Mouse (Mus musculus) neural tube, embryonic 12.5 days (tissue): ENCODE measurements around the gene Tmem108. TPM values are rescaled to one million over a fixed set of nuclear protein-coding genes. Genes with fewer than 3 reads are reported as not detected.

Source experiments
- ATAC-seq: fragments of 200-750 bp; cut with Nextera tagmentation; 2 replicates; pipeline ENCODE4 v1.8.0; 2017; ENCODE audit warnings: low read depth, mild to moderate bottlenecking, moderate TSS enrichment, moderate library complexity; ENCODE audit not compliant: low FRiP score
- H3K27ac ChIP-seq: fragments of 300-500 bp; sonication (generic); 2 replicates; pipeline ENCODE4 v1.5.1; 2016
- H3K27me3 ChIP-seq: fragments of 300-500 bp; sonication (generic); replicated peaks from 2 replicates; pipeline ENCODE4 v1.6.1; 2016; ENCODE audit warnings: mild to moderate bottlenecking
- H3K36me3 ChIP-seq: fragments of 300-500 bp; sonication (generic); 2 replicates; pipeline ENCODE4 v1.6.1; 2016; ENCODE audit warnings: mild to moderate bottlenecking
- H3K4me1 ChIP-seq: fragments of 300-500 bp; sonication (generic); 2 replicates; pipeline ENCODE4 v1.6.1; 2016
- H3K4me2 ChIP-seq: fragments of 300-500 bp; sonication (generic); replicated peaks from 2 replicates; pipeline ENCODE4 v1.6.1; 2016; ENCODE audit warnings: mild to moderate bottlenecking
- H3K4me3 ChIP-seq: fragments of 300-500 bp; sonication (generic); 2 replicates; pipeline ENCODE4 v1.5.1; 2016
- H3K9ac ChIP-seq: fragments of 300-500 bp; sonication (generic); 2 replicates; pipeline ENCODE4 v1.6.1; 2016; ENCODE audit warnings: mild to moderate bottlenecking
- H3K9me3 ChIP-seq: fragments of 300-500 bp; sonication (generic); 2 replicates; pipeline ENCODE4 v1.6.1; 2016; ENCODE audit warnings: mild to moderate bottlenecking
- WGBS: fragments of 180-500 bp; shearing (Covaris S2); methylation state at CpG from one replicate; pipeline ENCODE4 v1.1.7; 2016; 5-methylcytosine and 5-hydroxymethylcytosine counted together
- polyA plus RNA-seq: library from polyadenylated mRNA; unstranded; fragments of >200 nt; fragmentation: Nextera tagmentation; extraction: Ambion mirVana; gene quantifications from 2 replicates; pipeline ENCODE4 v1.2.1, GENCODE M21; 2016

Gene Tmem108
- 25.8 and 26.6 TPM in 2 replicates for polyA plus RNA-seq

GRCm38 (mm10) chr9:103761647-103762084, at the start of gene Tmem108:
TSS of gene Tmem108 (minus strand) at chr9:103761837.
- H3K4me2 ChIP-seq, result peak within 1 kb of the TSS; percentile 84
- H3K27me3 ChIP-seq, result peaks cover 14% of the 10 kb centered on the region; the same call in 1 of the 2 replicates

GRCm38 (mm10) chr9:103789029-103789428, 27.4 kb upstream of the Tmem108 start:
- no peaks in the 10 kb centered on the region for H3K36me3 ChIP-seq
- H3K27me3 ChIP-seq, result no peaks in the 10 kb centered on the region
- no peak overlapping the region for H3K4me3 ChIP-seq
- no peak for ATAC-seq
- no peaks in the 10 kb centered on the region for H3K4me1 ChIP-seq
- H3K9ac ChIP-seq, result no peak overlapping the region
- H3K9me3 ChIP-seq, result no peaks in the 10 kb centered on the region
- no peak overlapping the region for H3K27ac ChIP-seq
- H3K4me2 ChIP-seq, result no peak overlapping the region
- 71% methylated on average over 1 of the region's 1 CpGs for WGBS

More at GRCm38 (mm10) chr9:103761647-103762084, at the start of gene Tmem108:
- Histone ChIP-seq H3K4me1 (peaks cover 13% of the 10 kb centered on the region; the same call in 1 of the 2 replicates), H3K4me3 (peak within 1 kb of the TSS; percentile 65), H3K36me3 (no peaks in the 10 kb centered on the region), H3K9ac (peak within 1 kb of the TSS; percentile 79), H3K9me3 (no peaks in the 10 kb centered on the region), H3K27ac (0 out of 2 replicates have a peak within 1 kb of the TSS, but pooled peaks have one; percentile 2)
- under 1% methylated on average over 51 of the region's 51 CpGs for WGBS
- peak; percentile 98 for ATAC-seq

GRCm38 (mm10) chr9:103784156-103784555, 22.5 kb upstream of the Tmem108 start:
- no peaks in the 10 kb centered on the region for H3K36me3 ChIP-seq
- ATAC-seq, result no peak
- H3K27me3 ChIP-seq, result no peaks in the 10 kb centered on the region
- H3K4me1 ChIP-seq, result no peaks in the 10 kb centered on the region
- no peak overlapping the region for H3K9ac ChIP-seq
- WGBS, result 89% methylated on average over 4 of the region's 4 CpGs
- H3K9me3 ChIP-seq, result no peaks in the 10 kb centered on the region
- no peak overlapping the region for H3K4me2 ChIP-seq
- no peak overlapping the region for H3K4me3 ChIP-seq
- no peak overlapping the region for H3K27ac ChIP-seq

GRCm38 (mm10) chr9:103783276-103783675, 21.6 kb upstream of the Tmem108 start:
- no peak overlapping the region for H3K9ac ChIP-seq
- H3K27ac ChIP-seq, result no peak overlapping the region
- ATAC-seq, result no peak
- no peaks in the 10 kb centered on the region for H3K4me1 ChIP-seq
- H3K36me3 ChIP-seq, result no peaks in the 10 kb centered on the region
- no peak overlapping the region for H3K4me2 ChIP-seq
- WGBS, result 88% methylated on average over 16 of the region's 16 CpGs
- H3K4me3 ChIP-seq, result no peak overlapping the region
- no peaks in the 10 kb centered on the region for H3K27me3 ChIP-seq
- no peaks in the 10 kb centered on the region for H3K9me3 ChIP-seq

GRCm38 (mm10) chr9:103782306-103782705, 20.7 kb upstream of the Tmem108 start:
- Histone ChIP-seq H3K4me1 (no peaks in the 10 kb centered on the region), H3K36me3 (no peaks in the 10 kb centered on the region), H3K4me3 (no peak overlapping the region), H3K4me2 (no peak overlapping the region), H3K27me3 (no peaks in the 10 kb centered on the region), H3K9me3 (no peaks in the 10 kb centered on the region), H3K27ac (no peak overlapping the region), H3K9ac (no peak overlapping the region)
- ATAC-seq, result no peak
- 88% methylated on average over 7 of the region's 7 CpGs for WGBS

GRCm38 (mm10) chr9:103781407-103781806, 19.8 kb upstream of the Tmem108 start:
- no peak for ATAC-seq
- no peaks in the 10 kb centered on the region for H3K4me1 ChIP-seq
- H3K4me2 ChIP-seq, result no peak overlapping the region
- no peak overlapping the region for H3K9ac ChIP-seq
- WGBS, result 81% methylated on average over 7 of the region's 7 CpGs
- no peak overlapping the region for H3K4me3 ChIP-seq
- H3K36me3 ChIP-seq, result no peaks in the 10 kb centered on the region
- H3K27me3 ChIP-seq, result no peaks in the 10 kb centered on the region
- no peaks in the 10 kb centered on the region for H3K9me3 ChIP-seq
- H3K27ac ChIP-seq, result no peak overlapping the region

- no peaks in the 10 kb centered on the region for H3K27me3 ChIP-seq
- no peak overlapping the region for H3K4me2 ChIP-seq
- H3K27ac ChIP-seq, result no peak overlapping the region
- no peak overlapping the region for H3K9ac ChIP-seq
- no peak overlapping the region for H3K4me3 ChIP-seq
- no peaks in the 10 kb centered on the region for H3K9me3 ChIP-seq
- no peaks in the 10 kb centered on the region for H3K4me1 ChIP-seq
- no peak for ATAC-seq
- no peaks in the 10 kb centered on the region for H3K36me3 ChIP-seq
- WGBS, result 88% methylated on average over 4 of the region's 4 CpGs
Measured at GRCm38 (mm10) chr9:103780598-103780997, 19.0 kb upstream of the Tmem108 start.

GRCm38 (mm10) chr9:103778185-103778584, 16.5 kb upstream of the Tmem108 start:
- Histone ChIP-seq H3K27me3 (no peaks in the 10 kb centered on the region), H3K4me1 (no peaks in the 10 kb centered on the region), H3K27ac (no peak overlapping the region), H3K9ac (no peak overlapping the region), H3K9me3 (no peaks in the 10 kb centered on the region), H3K4me2 (no peak overlapping the region), H3K36me3 (no peaks in the 10 kb centered on the region), H3K4me3 (no peak overlapping the region)
- WGBS, result 51% methylated on average over 1 of the region's 1 CpGs
- ATAC-seq, result no peak

- Histone ChIP-seq H3K4me3 (peak overlapping the region; percentile 65), H3K36me3 (no peaks in the 10 kb centered on the region), H3K27me3 (peaks cover 14% of the 10 kb centered on the region; the same call in 1 of the 2 replicates), H3K9me3 (no peaks in the 10 kb centered on the region), H3K4me1 (peaks cover 13% of the 10 kb centered on the region; the same call in 1 of the 2 replicates), H3K4me2 (peak overlapping the region; percentile 84), H3K9ac (peak overlapping the region; percentile 79), H3K27ac (0 out of 2 replicates have a peak overlapping the region, but pooled peaks have one; percentile 2)
- ATAC-seq, result peak; percentile 48
- under 1% methylated on average over 30 of the region's 30 CpGs for WGBS
Measured at GRCm38 (mm10) chr9:103761151-103761571, 476 bp downstream of the Tmem108 start.

GRCm38 (mm10) chr9:103760356-103760755, 1.3 kb downstream of the Tmem108 start:
- H3K9me3 ChIP-seq, result no peaks in the 10 kb centered on the region
- peaks cover 13% of the 10 kb centered on the region; the same call in 1 of the 2 replicates for H3K4me1 ChIP-seq
- peak overlapping the region; percentile 84 for H3K4me2 ChIP-seq
- H3K27ac ChIP-seq, result no peak overlapping the region
- peaks cover 14% of the 10 kb centered on the region; the same call in 1 of the 2 replicates for H3K27me3 ChIP-seq
- peak overlapping the region; percentile 65 for H3K4me3 ChIP-seq
- WGBS, result 35% methylated on average over 8 of the region's 8 CpGs
- H3K9ac ChIP-seq, result no peak overlapping the region
- no peaks in the 10 kb centered on the region for H3K36me3 ChIP-seq
- no peak for ATAC-seq

GRCm38 (mm10) chr9:103759829-103760228, 1.8 kb downstream of the Tmem108 start:
- WGBS, result 58% methylated on average over 9 of the region's 9 CpGs
- H3K4me2 ChIP-seq, result peak overlapping the region; percentile 47
- no peak overlapping the region for H3K4me3 ChIP-seq
- H3K27ac ChIP-seq, result no peak overlapping the region
- no peak overlapping the region for H3K9ac ChIP-seq
- no peaks in the 10 kb centered on the region for H3K36me3 ChIP-seq
- H3K9me3 ChIP-seq, result no peaks in the 10 kb centered on the region
- peaks cover 14% of the 10 kb centered on the region; the same call in 1 of the 2 replicates for H3K27me3 ChIP-seq
- H3K4me1 ChIP-seq, result peaks cover 13% of the 10 kb centered on the region; the same call in 1 of the 2 replicates
- no peak for ATAC-seq

- no peak overlapping the region for H3K9ac ChIP-seq
- H3K36me3 ChIP-seq, result no peaks in the 10 kb centered on the region
- peak overlapping the region; percentile 47 for H3K4me2 ChIP-seq
- H3K27ac ChIP-seq, result no peak overlapping the region
- no peaks in the 10 kb centered on the region for H3K9me3 ChIP-seq
- no peak for ATAC-seq
- H3K4me1 ChIP-seq, result peaks cover 13% of the 10 kb centered on the region; the same call in 1 of the 2 replicates
- H3K27me3 ChIP-seq, result peaks cover 14% of the 10 kb centered on the region; the same call in 1 of the 2 replicates
- 29% methylated on average over 20 of the region's 20 CpGs for whole genome bisulfite sequencing
- 0 out of 2 replicates have a peak overlapping the region, but pooled peaks have one; percentile 5 for H3K4me3 ChIP-seq
Measured at GRCm38 (mm10) chr9:103758930-103759695, 2.5 kb downstream of the Tmem108 start.
